Mouse (Mus musculus) adrenal gland, adult 8-10 months (tissue): Measurements from ENCODE around the gene Ucma. TPM values are rescaled to one million over a fixed set of nuclear protein-coding genes. Genes with fewer than 3 reads are reported as not detected.

Experiments
- DNase-seq: peaks from one replicate; pipeline ENCODE4 v3.0.0; 2022
- total RNA-seq, 4 experiments: library from RNA; stranded (reverse); gene quantifications; 2 replicates each; pipeline ENCODE4 v1.2.4; 2022

The Ucma gene
- total RNA-seq, 4 experiments from 2014 or later = not detected

DNA sequence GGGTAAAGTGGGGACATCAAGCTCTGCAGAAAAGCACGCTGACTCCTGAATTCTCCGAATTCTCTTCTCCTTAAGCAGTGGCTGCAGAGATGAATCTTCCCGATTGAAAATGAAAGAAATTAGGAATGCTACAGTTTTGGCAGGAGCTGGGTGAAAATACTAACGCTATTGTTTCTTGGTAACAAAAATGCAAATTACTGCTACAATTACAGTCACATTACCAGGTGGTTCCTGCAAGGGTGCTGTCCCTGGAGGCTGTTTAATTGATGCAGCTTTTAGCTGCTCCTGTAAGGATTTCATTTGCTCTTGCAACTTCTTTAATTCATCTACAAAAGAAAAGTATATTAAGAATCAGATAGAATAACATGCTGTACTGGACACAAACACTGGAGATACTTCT is 31.2 kb downstream of the Ucma start:
- DNase-seq = no peak

DNA sequence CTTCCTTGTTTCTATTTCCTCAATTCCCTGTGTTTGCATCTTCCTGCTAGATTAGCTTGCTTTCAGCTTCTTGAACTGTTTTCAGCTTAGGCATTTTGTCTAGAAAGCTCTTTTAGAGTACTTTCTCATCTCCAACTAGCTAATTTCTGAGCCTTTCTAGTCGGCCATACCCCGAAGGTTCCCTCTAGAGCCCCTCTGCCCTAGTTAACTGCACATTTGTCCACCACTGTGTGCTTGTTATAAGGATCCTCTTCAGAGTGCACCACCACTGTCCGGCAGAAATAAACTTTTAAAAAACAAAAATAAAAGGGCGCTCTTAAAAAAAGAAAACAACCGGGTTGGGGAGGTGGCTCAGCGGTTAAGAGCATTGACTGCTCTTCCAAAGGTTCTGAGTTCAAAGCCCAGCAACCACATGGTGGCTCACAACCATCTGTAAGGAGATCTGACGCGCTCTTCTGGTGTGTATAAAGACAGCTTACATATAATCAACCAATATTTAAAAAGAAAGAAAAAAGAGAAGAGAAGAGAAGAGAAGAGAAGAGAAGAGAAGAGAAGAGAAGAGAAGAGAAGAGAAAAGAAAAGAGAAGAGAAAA is 36.1 kb downstream of the Ucma start:
- no peak for DNase-seq

DNA sequence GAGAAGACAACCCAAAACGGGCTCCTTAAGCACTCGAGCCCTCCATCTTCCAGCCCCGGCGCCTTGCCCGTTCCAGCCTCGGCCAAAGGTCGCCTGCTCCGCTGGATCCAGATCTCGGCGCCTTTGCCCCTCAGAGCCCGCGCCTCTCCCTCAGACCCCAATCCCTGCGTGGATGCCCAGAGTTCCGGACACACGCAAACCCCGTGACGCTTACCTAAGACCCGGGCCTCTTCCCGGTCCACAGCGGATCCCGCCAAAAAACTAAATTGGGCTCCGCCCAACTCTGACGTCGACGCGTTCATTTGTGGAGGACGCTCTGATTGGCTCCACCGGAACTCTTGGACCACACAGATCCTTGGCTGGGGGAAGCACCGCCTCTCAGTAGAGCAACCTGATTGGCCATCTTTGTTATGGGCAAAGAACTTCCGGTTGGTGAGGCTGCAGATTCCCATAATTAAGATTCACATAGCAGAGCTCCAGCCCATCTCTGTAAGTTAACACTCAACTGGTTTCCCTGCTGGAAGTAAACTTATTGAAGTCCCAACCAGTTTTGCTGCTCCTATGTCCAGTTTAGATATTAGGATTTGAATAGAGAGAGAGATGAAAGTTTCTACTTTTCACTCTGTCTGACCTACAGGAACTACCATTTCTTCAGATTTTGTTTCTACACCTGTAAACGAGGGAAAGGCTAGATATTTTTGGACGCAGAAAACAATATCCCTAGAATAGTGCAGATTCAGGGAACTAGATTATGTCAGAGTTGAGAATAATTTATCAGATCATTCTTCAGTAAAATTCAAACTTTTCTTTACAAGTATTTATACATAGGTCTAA is 36.8 kb downstream of the Ucma start, which contains the start of gene Mcm10:
Gene Mcm10, minus strand, starts transcription at position 301 of the 834 bp plus-strand sequence.
- peak; percentile 93 for DNase-seq

DNA sequence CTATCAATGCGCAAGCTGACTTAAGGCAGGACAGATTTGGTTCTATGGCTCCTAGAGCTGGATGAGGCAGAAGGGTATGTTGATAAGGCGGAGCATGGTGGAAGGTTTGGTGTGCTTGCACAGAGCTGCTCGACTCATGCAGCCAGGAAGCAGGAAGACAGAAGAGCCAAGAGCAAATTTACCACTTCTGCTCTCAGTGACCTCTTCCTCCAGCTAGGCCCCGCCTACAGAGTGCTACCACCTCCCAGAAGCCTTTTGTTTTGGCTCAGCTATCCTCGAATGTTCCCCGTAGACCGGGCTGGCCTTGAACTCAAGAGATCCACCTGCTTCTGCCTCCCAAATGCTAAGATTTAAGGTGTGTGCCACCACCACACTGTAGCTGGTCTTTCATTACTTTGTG is 38.7 kb downstream of the Ucma start:
- no peak for DNase-seq

DNA sequence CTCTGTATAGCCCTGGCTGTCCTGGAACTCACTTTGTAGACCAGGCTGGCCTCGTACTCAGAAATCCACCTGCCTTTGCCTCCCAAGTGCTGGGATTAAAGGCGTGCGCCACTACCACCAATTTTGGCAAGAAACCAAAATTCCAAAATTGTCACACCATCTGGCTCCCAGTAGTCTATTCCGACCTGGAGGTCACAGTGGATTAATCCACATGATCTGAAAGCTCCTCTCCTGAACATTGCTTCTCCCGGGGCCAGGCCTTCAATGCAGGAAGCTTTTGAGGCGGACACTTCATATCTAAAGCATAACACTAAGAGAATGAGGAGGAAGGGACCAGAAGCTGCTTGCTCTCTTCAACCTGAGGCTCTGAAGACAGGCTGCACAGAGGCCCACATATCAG is 39.6 kb downstream of the Ucma start:
- DNase-seq = no peak

DNA sequence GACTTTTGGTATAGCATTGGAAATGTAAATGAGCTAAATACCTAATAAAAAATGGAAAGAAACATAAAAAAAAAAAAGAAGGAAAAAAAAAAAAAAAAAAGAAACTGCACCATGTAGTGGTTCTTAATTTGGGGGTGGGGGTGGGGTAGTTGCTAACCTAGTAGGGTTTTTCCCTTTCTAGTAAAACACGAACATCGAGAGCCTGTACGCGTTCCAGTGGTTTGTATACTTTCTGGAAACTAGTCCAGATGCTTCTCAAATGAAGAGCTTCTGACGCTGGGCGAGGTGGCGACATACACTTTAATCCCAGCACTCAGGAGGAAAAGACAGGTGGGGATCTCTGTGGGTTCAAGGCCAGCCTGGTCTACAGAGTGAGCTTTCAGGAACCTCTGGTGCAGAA is 41.0 kb downstream of the Ucma start:
- DNase-seq = no peak

DNA sequence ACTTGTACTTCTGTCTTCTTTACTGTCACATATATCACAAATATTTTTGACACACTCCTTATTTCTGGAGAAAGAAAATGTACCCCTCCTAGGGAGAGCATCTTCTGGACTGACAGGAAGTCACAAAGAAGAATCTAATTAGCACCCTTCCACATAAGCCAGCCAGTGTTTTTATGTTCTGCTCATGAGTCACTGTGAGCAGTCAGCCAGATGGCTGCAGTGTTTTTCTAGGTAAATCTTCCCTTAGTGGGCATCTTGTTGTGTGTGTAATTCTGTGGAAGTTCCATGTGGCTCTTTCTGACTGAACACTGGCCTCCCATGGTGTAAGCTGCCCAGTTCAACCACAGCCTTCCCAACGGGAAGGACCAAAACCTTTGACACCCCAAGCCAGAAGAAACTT is 43.8 kb downstream of the Ucma start:
- no peak for DNase-seq

DNA sequence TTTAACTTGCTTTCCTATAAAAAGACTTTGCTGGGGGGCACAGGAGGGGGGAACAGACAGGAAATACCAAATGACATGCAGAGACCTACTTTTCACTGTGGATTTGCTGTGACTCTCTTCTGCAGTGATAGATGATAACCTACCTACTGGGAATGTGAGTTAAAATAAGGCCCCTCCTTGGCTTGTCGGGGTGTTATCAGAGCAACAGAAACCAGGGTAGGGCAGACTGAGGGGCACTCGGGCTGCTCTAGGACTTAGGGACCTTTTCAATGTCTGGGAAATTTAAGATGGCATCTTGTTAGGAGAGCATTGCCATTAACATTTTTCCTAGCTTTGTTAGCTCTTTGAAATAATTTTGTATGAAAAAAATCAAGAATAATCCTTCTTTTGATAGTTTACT is 47.4 kb downstream of the Ucma start:
- DNase-seq = no peak

DNA sequence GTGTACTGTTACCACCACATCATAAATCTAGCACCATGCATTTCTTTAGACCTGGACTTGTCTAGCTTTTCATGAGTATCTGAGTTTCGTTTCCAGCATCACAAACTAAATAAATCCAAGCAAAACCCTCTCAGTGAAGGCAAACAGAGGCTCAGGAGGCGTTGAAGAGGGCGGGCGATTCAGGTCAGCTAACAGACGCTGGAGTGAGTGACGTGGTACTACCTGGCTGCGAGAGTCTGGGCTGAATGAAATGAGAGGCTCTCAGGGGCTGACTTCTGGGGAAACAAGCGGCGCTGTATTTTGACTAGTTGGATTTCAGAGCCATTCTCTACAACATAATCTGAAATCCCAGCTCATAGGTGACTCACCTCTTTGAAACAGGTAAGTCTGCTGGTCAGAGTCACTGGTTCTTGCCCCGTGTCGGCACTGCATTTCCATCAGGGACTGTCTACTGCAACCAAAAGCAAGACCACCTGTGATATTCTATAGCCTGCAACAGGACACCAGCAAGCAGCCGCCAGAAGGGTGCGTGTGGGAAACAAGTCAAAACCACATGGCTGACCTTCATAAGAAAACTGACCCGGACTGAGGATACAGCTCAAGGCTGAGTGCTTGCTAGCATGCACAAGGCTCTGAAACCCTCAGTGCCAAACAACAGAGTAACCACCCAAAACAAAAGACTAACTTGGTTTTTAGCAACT is 47.9 kb downstream of the Ucma start:
- DNase-seq = peak; percentile 45

DNA sequence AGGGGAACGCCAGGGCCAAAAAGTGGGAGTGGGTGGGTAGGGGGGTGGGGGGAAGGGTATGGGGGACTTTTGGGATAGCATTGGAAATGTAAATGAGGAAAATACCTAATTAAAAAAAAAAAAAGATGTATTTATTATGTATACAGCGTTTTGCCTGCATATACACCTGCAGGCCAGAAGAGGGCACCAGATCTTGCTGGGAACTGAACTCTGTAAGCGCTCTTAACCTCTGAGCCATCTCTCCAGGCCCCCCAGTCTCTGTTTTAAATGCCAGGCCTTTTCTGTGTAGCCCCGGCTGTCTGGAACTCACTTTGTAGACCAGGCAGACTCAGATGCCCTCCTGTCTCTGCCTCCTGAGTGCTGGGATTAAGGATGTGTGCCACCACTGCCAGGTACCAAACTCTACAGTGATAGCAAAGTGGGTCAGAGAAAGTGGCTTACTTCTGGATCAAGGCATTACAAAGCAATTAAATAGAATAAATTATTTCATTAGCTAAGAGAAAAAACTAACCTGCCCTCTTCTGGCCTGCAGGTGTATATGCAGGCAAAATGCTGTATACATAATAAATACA is 49.3 kb downstream of the Ucma start:
- DNase-seq = no peak

DNA sequence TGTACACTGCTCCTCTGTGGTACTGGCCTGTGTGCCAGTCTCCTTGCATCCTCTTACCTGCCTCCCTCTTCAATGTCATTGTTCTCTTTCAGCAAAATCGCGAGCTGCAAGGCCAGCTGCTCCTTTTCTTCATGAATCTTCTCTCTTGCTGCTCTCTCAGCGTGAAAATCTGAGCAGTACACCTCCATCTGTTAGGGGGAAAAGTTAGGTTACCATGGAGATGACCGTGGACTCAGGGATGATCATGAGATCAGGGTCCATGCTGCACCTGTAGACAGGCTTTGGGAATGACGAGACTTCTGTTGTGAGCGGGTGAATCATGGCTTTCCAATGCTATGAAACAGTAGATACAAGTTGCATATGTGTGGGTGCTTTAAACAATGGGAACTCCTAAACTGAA is 51.1 kb downstream of the Ucma start:
- DNase-seq = no peak

DNA sequence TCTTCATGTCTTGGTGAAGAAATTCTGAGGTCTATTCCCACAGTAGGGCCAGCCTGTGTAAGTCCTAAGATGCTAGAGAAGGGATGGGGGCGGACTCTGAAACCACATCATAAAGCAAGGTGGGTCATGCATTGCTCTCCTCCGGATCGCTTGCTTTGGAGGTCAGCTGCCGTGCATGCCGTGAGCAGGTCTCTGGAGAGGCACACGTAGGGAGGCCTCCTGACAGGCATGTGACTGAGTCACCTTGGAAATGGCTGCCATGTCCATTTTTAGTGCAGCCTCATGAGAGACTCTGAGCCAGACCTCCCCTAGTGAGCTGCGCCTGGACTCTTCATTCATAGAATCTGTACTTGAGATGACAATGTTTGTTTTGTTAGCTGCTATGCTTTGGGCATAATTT is 52.1 kb downstream of the Ucma start:
- no peak for DNase-seq

DNA sequence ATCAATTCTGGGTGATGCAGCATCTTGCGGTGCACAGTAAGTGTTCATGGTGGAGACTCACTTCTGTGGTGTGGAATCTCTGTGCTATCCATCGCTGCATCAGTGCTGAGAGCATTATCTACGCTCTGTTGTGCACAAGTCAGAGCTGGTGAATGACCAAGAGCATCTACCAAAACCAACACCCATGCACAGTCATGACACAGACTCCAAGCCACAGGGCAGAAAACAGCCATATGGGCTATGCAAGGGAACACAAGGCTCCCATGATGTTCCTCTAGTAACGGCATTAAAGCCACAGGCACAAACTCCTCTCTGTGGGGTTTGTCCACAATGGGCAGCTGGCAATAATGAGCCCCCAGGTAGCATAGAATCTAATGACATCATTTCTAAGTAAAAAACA is 53.9 kb downstream of the Ucma start:
- DNase-seq = no peak

DNA sequence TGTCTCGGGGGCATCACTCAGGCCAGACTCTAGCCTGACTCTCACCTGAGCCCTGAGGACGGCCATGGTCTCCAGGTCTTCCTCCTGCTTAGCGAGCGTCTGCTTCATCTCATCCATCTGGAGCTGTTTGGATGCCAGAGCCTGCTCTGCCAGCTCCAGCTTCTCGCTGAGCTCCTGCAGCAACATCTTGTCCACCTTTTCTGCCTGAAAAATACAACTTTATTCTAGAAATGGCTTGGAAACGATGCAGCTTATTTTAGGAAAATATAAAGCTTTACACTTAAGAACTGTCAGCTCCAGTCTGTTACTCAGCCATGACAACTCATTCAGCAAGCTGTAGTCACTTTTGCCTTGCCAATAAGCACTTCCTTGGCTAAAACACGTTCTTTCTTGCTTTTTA is 55.3 kb downstream of the Ucma start:
- DNase-seq = no peak

DNA sequence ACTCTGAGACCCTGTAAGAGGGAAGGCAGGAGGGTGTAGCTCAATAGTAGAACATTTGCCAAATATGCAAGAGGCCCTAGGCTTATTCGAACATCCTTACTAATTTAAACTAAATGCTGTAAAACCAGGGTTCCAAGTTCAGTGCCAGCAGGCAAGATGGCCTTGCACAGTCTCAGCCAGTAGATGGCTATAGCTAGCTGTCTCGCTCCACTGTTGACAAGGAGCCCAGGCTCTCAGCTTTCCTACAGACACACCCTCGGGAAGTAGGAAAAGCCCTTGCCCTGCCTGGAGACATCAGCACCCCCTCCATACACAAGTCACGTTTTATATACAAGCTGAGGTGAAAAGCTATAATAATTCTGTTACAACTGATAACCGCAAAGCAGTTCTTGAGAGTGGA is 56.7 kb downstream of the Ucma start:
- no peak for DNase-seq

DNA sequence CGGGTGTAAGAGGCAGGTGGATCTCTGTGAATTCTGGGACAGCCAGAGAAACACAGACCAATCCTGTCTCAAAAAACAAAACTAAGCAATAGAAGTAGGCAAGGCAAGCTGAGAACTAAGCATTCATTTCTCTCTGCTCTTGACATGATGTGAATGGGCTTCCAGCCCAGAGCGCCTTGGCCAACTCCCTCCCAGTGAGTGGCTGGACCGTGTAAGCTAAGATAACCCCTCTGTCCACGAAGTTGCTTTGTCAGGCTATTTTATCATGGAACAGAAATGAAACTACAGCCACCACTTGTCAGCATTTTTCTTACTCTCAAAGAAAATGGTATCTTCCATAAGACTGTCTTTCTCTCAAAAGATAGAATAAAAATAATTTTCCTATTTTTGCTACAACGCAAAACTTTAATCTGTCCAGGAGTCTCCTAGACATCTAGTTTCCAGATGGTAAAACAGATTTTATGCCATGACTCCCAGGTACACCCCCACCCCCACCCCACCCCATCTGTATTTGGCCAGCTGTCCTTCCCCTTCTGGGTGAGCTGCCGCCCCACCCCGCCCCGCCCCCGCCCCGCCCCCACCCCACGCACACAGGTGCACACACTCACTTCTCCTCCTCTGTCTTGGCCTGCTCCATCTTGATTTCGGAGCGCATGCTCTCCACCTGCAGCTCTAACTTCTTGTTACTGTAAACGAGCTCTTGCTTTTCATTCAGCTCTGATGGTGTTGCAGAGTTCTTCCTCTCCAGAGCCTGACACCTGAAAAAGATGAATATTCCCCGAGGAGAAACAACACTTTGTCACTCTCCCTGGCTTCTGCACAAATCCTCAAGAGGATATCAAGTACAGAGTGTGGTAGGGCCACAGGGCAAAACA is 57.9 kb downstream of the Ucma start:
- no peak for DNase-seq

DNA sequence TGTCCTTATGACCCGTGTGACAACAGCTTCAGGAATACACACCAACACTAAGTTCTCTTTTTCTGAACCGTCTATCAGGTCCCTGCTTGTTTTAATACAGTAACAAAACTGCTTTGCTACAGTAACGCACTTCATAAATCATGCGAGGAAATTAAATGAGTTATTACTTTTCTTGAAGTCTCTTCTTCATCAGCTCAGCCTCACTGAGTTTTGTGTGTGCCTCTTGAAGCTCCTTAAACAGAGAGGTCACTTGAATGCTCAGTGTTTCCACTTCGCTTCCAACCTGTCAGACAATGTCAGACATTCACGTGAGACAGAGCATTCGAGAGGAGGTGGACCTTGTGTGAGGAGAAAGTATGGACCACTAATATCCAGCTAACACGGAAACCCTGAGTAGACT is 58.9 kb downstream of the Ucma start:
- DNase-seq = no peak

DNA sequence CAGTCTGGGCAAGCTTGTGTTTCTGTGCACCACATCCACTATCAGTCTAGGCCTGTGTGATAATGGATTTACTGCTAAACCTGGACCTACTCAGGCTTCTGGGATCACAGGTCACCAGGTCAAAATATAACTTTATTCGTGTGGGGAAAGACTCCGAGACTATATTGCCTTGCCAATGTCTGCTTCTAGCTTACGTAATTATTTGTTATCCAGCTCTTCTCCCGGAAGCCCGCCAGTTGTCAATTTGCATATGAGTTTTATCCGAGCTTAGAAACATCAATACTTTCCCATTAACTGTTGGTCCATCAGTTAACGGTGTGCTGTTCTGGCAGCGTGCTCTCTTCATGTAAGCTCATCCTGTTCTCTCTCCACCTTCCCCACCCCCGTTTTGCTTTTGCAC is 59.3 kb downstream of the Ucma start:
- no peak for DNase-seq
